Mouse (Mus musculus): Measurements from ENCODE around the gene Tmem189.

DNA sequence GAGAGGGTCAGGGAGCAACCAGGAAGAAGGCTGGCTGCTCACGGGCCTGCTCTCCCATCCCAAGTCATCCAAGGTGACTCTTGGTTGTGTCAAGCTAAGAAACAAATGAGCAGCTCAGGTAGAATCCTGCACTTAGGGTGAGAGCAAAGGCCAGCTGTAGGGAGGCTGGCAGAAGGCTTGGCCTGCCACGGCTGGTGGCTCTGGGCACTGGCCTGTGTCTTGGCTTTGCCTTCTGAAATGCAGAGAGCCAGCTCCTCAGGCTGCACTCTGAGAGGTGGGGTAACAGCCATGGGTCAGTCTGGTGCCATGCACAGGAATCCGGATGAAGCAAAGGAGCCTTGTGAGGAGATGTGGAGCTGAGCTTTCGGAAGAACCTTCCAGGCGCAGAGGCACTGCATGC is 21.2 kb downstream of the Tmem189 start:
- TF ChIP-seq POLR2A (IDR thresholded peaks at IDR 0.05; ENCODE audit: borderline replicate concordance, control insufficient read depth, low read depth, low read length) = no peak
- TF ChIP-seq CTCF (IDR thresholded peaks at IDR 0.05; ENCODE audit: control insufficient read depth, insufficient read depth, low read length) = no peak

Data from bone marrow, adult 2 months (tissue).